Mouse (Mus musculus): ENCODE measurements around the gene Fam221a.
"Not testable (repeated sequence)": the region's sequence is repeated elsewhere in the genome, so short reads cannot be mapped to it uniquely, and the experiment has no call there.

Gene Fam221a

DNA sequence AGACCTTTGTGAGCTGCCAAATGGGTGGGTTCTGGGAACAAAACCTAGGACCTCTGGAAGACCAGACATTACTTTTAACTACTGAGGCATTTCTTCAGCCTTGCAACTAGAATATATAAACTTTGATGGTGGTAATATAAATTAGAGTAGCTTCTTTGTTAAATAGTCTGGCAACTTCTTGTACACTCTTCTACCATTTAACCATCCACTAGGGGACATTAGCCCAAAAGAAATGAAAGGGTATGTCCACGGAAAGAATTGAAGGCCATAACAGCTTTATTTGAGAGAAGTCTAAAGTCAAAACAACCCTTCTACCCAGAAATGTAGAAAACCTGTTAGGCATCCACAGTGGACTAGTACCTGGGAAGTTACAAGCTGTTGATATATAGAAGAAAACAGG, 26.7 kb downstream of the Fam221a start:
- no peak for DNase-seq (ENCODE audit: low spot score)

DNA sequence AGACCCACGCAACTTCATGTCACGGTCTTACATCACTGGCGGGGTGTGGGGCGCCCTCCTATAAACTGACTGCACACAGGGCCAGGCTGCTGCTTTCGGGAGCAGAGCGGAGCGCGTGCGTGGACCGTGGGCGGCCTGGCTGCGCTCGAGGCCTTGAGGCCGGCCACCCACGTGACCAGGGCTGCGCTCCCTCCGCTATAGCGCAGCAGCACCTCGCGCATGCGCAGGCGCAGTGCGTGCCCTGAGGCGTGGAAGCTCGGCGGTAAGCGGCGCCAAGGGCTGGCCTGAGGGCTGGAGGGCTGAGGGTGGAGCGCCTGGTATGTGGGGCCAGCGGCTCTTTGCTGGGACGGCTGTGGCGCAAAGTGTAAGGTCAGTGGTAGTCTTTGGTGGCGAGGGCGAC, 27.8 kb downstream of the Fam221a start, which contains the start of gene Stk31:
Gene Stk31, plus strand, starts transcription at position 289 of the 400 bp plus-strand sequence.
- DNase-seq (ENCODE audit: low spot score), result peak; percentile 26

DNA sequence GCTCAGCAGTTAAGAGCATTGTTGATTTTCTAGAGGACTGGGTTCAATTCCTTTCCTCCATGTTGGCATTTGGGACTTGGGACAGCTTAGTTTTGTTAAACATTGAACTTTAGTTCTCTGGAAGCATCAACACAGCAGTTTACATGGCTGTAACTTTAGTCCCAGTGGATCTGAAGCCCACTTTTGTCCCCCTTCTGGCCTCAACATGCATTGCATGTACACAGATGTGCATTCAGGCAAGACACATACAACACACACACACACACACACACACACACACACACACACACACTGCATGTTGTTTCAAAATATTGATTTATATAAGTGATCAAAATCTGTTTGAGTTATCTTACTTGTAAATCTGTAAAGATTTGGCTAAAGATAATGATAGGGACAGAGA, 29.9 kb downstream of the Fam221a start:
- no peak for DNase-seq (ENCODE audit: low spot score)

DNA sequence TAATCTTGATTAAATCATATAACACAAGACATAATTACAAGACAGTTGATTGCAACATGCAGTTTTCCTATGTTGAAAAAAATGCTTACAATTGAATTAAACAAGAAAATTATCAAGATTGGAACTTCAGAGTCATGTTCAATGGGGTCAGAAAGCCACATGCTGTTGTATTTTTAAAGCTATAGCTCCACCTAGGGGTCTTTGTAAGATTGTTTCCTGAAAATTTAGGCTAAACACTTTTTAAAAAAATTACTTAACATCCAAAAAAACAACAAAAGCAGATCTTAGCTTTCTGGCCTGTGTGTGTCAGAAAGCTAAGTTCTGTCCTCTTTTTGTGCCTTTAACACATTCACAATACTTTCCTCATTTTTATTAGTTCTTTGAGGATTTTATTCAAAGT, 30.8 kb downstream of the Fam221a start:
- no peak for DNase-seq (ENCODE audit: low spot score)

DNA sequence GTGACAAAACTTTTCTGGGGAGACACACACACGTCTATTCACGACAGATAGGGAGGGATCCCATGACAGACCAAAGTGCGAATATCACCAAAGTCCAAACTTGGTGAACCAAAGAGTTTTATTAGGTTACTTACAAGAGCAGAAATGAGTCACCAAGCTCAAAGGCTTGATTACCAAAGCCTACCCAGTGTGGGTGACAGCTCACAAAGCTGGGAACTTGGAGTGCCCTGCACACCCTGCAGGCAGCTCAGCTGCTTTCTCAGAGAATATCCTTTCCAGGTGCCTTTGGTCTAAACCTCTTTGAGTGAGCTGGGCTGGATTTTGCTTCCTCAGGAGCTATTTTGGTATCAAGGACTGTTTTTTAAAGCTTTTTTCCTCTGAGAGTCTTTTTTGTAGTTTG, 43.3 kb downstream of the Fam221a start:
- no peak for DNase-seq (ENCODE audit: low spot score)

DNA sequence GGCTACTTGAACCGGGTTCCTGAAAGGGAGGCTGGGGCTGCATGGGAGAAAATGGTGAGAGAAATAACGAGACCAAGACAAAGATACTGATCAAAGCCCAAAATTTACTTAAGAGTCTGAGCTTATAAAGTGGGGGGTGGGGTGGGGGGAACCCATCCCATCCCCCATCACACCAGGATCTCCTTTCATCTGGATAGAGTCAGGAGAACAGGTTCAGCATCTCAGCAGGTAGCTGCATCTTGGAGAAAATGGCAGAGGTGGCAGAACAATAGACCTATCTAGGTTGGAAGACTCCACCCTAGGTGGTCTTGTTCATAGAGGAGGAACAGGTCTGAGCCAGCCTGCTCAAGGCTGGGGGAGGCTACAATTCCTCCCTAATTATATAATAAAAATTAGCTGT, 45.4 kb downstream of the Fam221a start:
- not testable (repeated sequence) for DNase-seq (ENCODE audit: low spot score)

DNA sequence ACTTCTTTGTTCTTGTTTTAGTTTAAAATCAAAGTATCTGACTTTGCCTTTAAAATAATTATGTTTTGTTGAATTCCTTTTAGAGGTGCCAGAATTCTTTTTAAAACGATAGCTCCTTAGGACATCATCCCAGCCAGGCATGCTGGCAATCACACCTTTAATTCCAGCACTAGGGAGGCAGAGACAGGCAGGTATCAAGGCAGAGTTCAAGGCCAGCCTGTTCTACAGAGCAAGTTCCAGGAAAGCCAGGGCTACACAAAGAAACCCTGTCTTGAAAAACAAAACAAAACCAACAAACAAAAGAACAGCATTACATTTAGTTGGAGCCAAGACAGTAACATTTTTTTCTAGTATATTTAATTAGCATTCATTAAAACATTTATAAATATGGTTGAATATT, 48.4 kb downstream of the Fam221a start:
- DNase-seq (ENCODE audit: low spot score), result no peak

DNA sequence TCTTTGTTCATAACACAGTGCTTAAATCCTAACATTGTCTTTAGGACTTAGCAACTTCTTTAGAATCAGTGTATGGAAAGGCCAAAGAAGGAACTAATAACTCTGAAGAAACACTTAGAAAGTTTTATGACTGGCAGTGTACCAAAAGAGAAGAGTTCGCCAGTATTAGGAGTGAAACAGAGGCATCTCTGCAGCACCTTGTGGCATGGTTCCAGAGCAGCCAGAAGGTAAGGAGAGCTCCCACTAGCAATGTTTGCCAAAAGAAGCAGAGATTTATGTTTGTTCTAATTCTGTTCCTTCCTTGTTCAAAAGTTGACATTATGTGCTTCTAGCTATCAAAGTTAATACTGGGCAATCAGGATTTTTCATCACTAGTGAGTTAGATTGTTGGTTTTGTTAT, 69.8 kb downstream of the Fam221a start:
- peak; percentile 4 for DNase-seq (ENCODE audit: low spot score)
